Mouse (Mus musculus) retina, embryonic 14.5 days (tissue): ENCODE data around the gene Ccdc40.
A peak's percentile ranks its signal among the peaks of the same experiment; 100 is the strongest.
"Not testable (repeated sequence)": the region's sequence is repeated elsewhere in the genome, so short reads cannot be mapped to it uniquely, and the experiment has no call there.

Experiments used
- DNase-seq: peaks from one replicate; pipeline ENCODE4 v3.0.0-alpha.2; 2015; ENCODE audit warnings: low spot score

Gene Ccdc40

DNA sequence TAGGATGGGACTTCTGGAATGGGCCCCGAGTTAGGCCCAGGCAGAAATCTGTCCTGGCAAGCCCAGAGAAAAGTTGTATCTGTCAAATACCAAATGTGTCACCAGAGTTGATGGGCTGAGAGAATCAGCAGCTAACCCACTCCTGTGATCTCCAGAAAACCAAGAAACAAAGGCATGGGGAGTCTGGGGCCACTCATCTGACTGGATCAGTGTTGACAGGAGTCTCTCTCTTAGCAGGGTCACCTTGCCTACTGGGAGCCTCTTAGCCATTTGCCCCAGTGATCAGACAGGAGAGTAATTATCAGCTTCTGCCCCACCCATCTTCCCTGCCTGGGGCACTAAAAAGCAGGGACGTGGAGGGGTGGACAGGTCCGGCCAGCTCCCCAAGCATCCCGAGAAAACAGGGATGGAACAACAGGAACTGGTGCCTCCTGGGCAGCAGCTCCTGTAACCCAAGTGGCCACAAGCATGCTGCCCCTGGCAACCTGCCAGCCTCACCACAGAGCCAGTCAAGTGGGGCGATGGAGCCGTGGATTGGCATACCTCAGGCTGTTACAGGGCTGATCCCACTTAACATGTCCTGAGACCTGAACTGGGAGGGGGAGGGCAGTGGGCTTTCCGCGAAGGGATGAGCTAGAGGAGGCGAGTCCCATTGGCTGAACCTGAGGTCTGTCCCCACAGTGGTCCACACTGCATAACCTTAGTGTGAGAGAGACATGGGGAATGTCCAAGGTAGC, 57.6 kb downstream of the Ccdc40 start:
- no peak for DNase-seq

GRCm38 (mm10) chr11:119287207-119287992, 59.0 kb downstream of the Ccdc40 start:
- no peak for DNase-seq

- not testable (repeated sequence) for DNase-seq
These were observed 64.5 kb downstream of the Ccdc40 start for GRCm38 (mm10) chr11:119292861-119293260.

DNA sequence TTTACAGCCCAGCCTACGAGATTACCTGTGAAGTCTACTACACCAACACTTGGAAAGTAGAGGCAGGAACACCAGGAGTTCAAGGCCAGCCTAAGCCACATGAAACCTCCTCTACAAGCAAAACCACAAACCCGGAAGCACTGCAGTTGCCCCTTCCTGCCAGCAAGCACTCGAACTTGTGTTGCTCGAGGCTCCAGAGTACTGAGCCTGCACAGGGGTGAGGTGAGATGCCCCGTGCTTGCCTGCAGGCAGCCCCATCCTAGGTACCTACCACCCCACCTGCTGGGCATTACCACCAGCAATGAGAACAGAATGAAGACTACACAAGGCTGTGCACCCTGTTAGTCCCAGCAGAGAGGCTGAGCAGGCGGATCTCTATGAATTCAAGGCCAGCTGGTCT, 69.6 kb downstream of the Ccdc40 start:
- DNase-seq: no peak

GRCm38 (mm10) chr11:119298917-119299316, 70.5 kb downstream of the Ccdc40 start:
- DNase-seq: no peak

GRCm38 (mm10) chr11:119299391-119300245, 71.2 kb downstream of the Ccdc40 start, which contains the start of gene Eif4a3:
TSS of gene Eif4a3 (minus strand) at chr11:119300089.
- peak; percentile 99 for DNase-seq

- no peak for DNase-seq
These were observed 72.0 kb downstream of the Ccdc40 start for GRCm38 (mm10) chr11:119300246-119300935.

DNA sequence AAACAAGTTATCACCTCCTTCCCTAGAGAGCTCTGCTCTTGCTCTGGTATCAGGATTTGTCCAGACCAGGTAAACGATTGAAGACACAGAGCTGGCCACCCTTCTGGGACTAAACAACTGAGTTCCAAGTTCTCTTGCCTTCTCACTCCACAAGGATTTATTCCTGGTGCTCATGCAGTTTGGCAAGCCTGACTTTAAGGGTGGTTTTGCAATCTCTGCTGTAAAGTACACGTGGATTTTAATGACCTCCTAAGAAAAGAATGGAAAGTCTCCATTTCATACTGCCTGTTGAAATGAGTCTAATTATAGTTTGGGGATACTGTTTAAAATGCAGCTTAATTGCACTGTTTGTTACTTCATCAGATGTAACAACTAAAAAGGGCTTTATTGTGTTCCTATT, 72.6 kb downstream of the Ccdc40 start:
- no peak for DNase-seq

- peak; percentile 78 for DNase-seq
These were observed 76.7 kb downstream of the Ccdc40 start for GRCm38 (mm10) chr11:119304904-119305712.

- no peak for DNase-seq
These were observed 78.6 kb downstream of the Ccdc40 start for GRCm38 (mm10) chr11:119306762-119307657.

DNA sequence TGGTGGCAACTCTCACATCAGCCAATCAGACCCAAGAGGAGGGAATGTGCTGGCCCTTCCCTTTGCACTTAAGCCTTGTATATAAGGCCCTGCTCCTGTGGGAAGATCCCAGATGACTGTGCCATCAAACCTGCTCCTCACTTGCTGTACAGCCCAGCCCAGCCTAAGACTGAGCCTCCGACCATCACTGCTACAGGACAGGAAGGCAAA, 79.2 kb downstream of the Ccdc40 start, which contains the start of gene Card14:
Gene Card14 (plus strand): TSS at position 111 of the 210 bp plus-strand sequence.
- no peak for DNase-seq

DNA sequence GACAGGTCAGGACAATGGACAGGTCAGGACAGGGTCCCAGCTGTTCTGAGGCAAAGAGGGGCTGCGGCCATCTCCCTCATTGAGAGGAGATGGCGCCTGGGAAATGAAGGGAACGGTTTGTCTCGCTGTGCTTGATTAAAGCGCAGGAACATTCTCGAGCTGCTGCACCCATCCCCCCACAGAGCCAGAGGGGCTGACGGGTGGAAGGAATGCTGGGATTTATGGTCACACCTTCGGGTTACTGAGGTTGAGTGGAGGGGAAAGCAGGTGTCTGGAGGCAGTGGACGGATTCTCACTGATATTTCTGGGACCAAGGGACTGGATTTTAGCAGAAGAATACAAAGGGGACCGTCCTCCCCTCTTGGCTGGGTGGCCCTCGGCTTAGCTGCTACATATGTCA, 79.5 kb downstream of the Ccdc40 start:
- DNase-seq: peak; percentile 20

- no peak for DNase-seq
These were observed 82.2 kb downstream of the Ccdc40 start for GRCm38 (mm10) chr11:119310621-119311020.

- DNase-seq: no peak
These were observed 86.0 kb downstream of the Ccdc40 start for GRCm38 (mm10) chr11:119314252-119314936.
